Mouse (Mus musculus) forebrain, embryonic 16.5 days (tissue): ENCODE measurements around the gene Casc4. TPM values are rescaled to one million over a fixed set of nuclear protein-coding genes. Genes with fewer than 3 reads are reported as not detected.
A peak's percentile ranks its signal among the peaks of the same experiment; 100 is the strongest.
"Not testable (repeated sequence)": the region's sequence is repeated elsewhere in the genome, so short reads cannot be mapped to it uniquely, and the experiment has no call there.

Source experiments
- ATAC-seq: fragments of 200-750 bp; cut with Nextera tagmentation; 2 replicates; pipeline ENCODE4 v1.8.0; 2017; ENCODE audit warnings: mild to moderate bottlenecking, moderate library complexity
- H3K27ac ChIP-seq: fragments of 300-500 bp; sonication (generic); 2 replicates; pipeline ENCODE4 v1.5.1; 2014; ENCODE audit warnings: low read length, control low read depth
- H3K27me3 ChIP-seq: fragments of 300-500 bp; sonication (generic); replicated peaks from 2 replicates; pipeline ENCODE4 v1.6.1; 2014; ENCODE audit warnings: low read length; ENCODE audit not compliant: control insufficient read depth, insufficient read depth
- H3K36me3 ChIP-seq: fragments of 300-500 bp; sonication (generic); 2 replicates; pipeline ENCODE4 v1.6.1; 2014; ENCODE audit not compliant: control insufficient read depth, insufficient read depth
- H3K4me1 ChIP-seq: fragments of 300-500 bp; sonication (generic); replicated peaks from 2 replicates; pipeline ENCODE4 v1.6.1; 2014; ENCODE audit warnings: low read length; ENCODE audit not compliant: control insufficient read depth, insufficient read depth
- H3K4me2 ChIP-seq: fragments of 300-500 bp; sonication (generic); 2 replicates; pipeline ENCODE4 v1.6.1; 2014; ENCODE audit warnings: mild to moderate bottlenecking, low read length, control low read depth
- H3K4me3 ChIP-seq: fragments of 300-500 bp; sonication (generic); replicated peaks from 2 replicates; pipeline ENCODE4 v1.5.1; 2014; ENCODE audit warnings: mild to moderate bottlenecking, low read length, control low read depth
- H3K9ac ChIP-seq: fragments of 300-500 bp; sonication (generic); replicated peaks from 2 replicates; pipeline ENCODE4 v1.6.1; 2014; ENCODE audit warnings: low read depth, low read length, control low read depth
- H3K9me3 ChIP-seq: fragments of 300-500 bp; sonication (generic); 2 replicates; pipeline ENCODE4 v1.6.1; 2016; ENCODE audit warnings: low read length; ENCODE audit not compliant: control insufficient read depth
- WGBS: fragments of 180-500 bp; shearing (Covaris S2); extraction: QIAGEN DNeasy Blood & Tissue Kit; methylation state at CpG from one replicate; pipeline ENCODE4 v1.1.7; 2014; 5-methylcytosine and 5-hydroxymethylcytosine counted together
- polyA plus RNA-seq: library from polyadenylated mRNA; unstranded; fragments of >200 nt; fragmentation: Nextera tagmentation; extraction: Ambion mirVana; gene quantifications from 2 replicates; pipeline ENCODE4 v1.2.1, GENCODE M21; 2015

Gene Casc4
- polyA plus RNA-seq, 1 experiment from 2014 or later = 25.8 TPM

DNA sequence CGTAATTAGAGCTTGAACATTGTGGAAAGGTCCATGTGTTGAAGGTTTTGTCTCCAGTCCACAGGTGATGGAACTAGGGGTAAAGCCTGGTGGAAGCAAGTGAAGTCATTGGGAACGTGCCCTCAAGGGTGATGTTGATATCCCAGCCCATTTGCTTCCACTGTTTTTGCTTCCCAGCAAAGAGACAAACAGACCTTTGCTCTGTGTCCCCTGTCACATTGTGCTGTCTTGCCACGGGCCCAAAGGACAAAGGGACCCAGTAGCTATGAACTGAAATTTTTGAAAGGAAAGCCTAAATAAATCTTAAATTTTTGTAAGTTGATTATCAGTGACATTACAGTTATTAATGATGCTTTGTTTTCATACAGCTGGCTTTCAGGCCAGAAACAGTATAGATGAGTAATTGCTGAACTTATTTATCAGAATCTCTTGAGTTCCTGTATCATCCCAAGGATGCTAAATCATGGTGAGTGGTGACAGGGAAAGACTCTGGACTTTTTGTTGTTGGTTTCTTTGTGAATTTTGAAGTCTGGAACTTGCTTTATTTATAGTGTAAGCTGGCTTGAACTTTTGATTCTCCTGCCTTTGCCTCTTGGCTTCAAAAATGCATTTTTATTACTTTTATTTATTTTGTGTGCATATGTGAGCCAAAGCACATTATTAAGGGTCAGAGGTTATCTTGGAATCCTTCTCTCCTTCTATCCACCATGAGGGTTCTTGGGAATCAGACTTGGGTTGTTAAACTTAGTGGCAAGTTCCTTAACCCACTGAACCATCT is 22.1 kb downstream of the Casc4 start:
- H3K9ac ChIP-seq = no peak overlapping the region
- H3K36me3 ChIP-seq = no peaks in the 10 kb centered on the region
- no peaks in the 10 kb centered on the region for H3K4me1 ChIP-seq
- no peak overlapping the region for H3K4me2 ChIP-seq
- no peak overlapping the region for H3K27ac ChIP-seq
- H3K27me3 ChIP-seq = no peaks in the 10 kb centered on the region
- no peaks in the 10 kb centered on the region for H3K9me3 ChIP-seq
- no peak for ATAC-seq
- WGBS = 94% methylated on average over 3 of the region's 3 CpGs
- no peak overlapping the region for H3K4me3 ChIP-seq

GRCm38 (mm10) chr2:121895261-121895660 is 28.5 kb downstream of the Casc4 start:
- Histone ChIP-seq H3K27ac (no peak overlapping the region), H3K4me2 (no peak overlapping the region), H3K27me3 (no peaks in the 10 kb centered on the region), H3K9ac (no peak overlapping the region), H3K9me3 (no peaks in the 10 kb centered on the region), H3K36me3 (no peaks in the 10 kb centered on the region), H3K4me3 (no peak overlapping the region), H3K4me1 (no peaks in the 10 kb centered on the region)
- WGBS = 76% methylated on average over 2 of the region's 2 CpGs
- no peak for ATAC-seq

DNA sequence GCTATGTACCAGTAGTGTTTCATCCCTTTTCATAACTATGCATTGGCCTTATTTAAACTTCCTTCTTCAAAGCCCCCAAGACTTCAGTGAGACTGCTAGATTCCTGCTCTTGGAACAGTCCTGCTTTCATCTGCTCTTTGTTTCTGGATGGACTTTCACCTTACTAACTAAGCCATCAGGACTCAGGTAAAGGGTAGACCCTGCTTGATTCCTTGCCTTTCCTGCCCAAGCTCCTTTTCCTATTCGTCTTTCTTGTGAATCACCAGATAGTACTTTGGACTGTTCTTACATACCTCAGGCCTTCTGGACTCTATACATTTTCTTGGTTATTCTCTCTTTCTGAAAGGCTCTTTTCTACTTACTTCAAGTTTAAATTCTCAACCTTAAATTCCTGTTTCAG is 30.1 kb downstream of the Casc4 start:
- 96% methylated on average over 1 of the region's 1 CpGs for WGBS
- no peaks in the 10 kb centered on the region for H3K36me3 ChIP-seq
- H3K4me1 ChIP-seq = no peaks in the 10 kb centered on the region
- no peak overlapping the region for H3K4me2 ChIP-seq
- H3K9ac ChIP-seq = no peak overlapping the region
- H3K27me3 ChIP-seq = no peaks in the 10 kb centered on the region
- no peaks in the 10 kb centered on the region for H3K9me3 ChIP-seq
- no peak overlapping the region for H3K4me3 ChIP-seq
- no peak for ATAC-seq
- no peak overlapping the region for H3K27ac ChIP-seq

- peaks cover 16% of the 10 kb centered on the region for H3K36me3 ChIP-seq
Measured at GRCm38 (mm10) chr2:121909975-121910374, 43.2 kb downstream of the Casc4 start.

DNA sequence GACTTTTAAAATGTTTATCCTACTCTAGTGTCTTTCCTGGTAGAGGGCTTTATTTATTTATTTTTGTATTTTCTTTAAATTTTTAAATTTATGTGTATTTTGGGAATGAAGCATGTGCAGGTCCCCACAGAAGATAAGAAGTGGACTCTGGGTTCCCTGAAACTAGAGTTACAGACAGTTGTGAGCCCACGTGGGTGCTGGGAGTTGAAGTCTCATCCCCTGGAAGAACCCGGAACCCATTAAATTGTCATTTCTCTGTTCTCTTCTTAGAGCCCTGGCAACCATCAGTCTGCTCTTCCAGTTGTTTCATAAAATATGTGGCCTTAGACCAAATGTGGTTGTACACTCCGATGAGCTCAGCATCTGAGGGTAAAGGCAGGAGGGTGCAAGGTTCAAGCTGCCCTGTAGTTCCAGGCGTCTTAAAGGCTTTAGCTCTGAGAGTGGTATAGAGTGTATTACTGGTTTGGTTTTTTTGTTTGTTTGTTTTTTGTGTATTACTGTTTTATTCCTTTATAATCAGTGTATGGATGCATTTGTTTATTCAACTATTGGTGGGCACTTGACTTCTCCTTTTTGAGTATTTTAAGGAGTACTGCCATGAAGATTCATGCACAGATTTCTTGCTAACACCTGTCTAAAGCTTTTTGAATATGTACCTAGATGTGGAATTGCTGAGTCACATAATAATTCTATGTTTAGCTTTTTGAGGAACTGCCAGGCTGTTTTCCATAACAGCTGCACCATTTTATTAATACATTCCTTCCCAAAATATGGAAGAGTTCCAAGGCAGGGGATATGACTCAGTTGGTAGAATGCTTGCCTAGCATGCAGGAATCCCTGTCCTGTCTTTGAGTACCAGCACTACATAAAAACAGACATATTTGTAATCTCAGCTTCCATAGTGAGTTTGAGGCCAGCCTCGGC is 49.5 kb downstream of the Casc4 start:
- 91% methylated on average over 5 of the region's 5 CpGs for WGBS
- no peak for ATAC-seq
- Histone ChIP-seq H3K27me3 (no peaks in the 10 kb centered on the region), H3K9me3 (no peaks in the 10 kb centered on the region), H3K27ac (no peak overlapping the region), H3K36me3 (peaks cover 4% of the 10 kb centered on the region; the same call in 1 of the 2 replicates), H3K9ac (no peak overlapping the region), H3K4me3 (no peak overlapping the region), H3K4me1 (no peaks in the 10 kb centered on the region), H3K4me2 (no peak overlapping the region)

More at GRCm38 (mm10) chr2:121909975-121910374, 43.2 kb downstream of the Casc4 start:
- no peak overlapping the region for H3K9ac ChIP-seq
- no peak overlapping the region for H3K4me2 ChIP-seq
- no peaks in the 10 kb centered on the region for H3K9me3 ChIP-seq
- ATAC-seq = no peak
- no peak overlapping the region for H3K4me3 ChIP-seq
- 77% methylated on average over 3 of the region's 3 CpGs for WGBS
- no peaks in the 10 kb centered on the region for H3K27me3 ChIP-seq
- no peak overlapping the region for H3K27ac ChIP-seq
- no peaks in the 10 kb centered on the region for H3K4me1 ChIP-seq

- ATAC-seq, H3K4me1 ChIP-seq, H3K27ac ChIP-seq, H3K36me3 ChIP-seq, H3K27me3 ChIP-seq, H3K4me2 ChIP-seq, H3K9me3 ChIP-seq, H3K4me3 ChIP-seq, H3K9ac ChIP-seq: not testable (repeated sequence)
- WGBS = 75% methylated on average over 2 of the region's 2 CpGs
Measured at GRCm38 (mm10) chr2:121937624-121938023, 70.9 kb downstream of the Casc4 start.

DNA sequence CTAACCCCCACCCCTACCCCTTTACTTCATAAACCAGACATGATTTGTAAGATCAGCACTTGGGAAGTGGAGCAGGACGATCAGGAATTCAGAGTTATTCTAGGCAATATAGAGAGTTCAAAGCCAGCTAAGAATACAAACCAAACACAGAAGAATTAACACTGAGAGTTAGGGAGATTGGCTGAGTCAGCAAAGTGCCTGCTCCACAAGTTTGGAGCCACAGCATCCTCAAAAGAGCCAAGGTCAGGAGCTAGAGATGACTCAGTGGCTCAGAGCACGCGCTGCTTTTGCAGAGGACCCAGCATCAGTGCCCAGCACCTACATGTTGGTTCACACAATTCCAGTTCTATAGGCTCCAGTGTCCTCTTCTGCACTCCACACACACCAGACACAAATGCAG is 76.6 kb downstream of the Casc4 start:
- H3K27me3 ChIP-seq = no peaks in the 10 kb centered on the region
- H3K4me2 ChIP-seq = no peak overlapping the region
- no peaks in the 10 kb centered on the region for H3K9me3 ChIP-seq
- ATAC-seq = no peak
- H3K4me1 ChIP-seq = no peaks in the 10 kb centered on the region
- no peaks in the 10 kb centered on the region for H3K36me3 ChIP-seq
- no peak overlapping the region for H3K27ac ChIP-seq
- no peak overlapping the region for H3K4me3 ChIP-seq
- WGBS = 88% methylated on average over 3 of the region's 3 CpGs
- no peak overlapping the region for H3K9ac ChIP-seq

- H3K27me3 ChIP-seq = no peaks in the 10 kb centered on the region
- no peak for ATAC-seq
- H3K27ac ChIP-seq = peak overlapping the region; percentile 91
- peak overlapping the region; percentile 79 for H3K4me3 ChIP-seq
- WGBS = 21% methylated on average over 10 of the region's 10 CpGs
- H3K4me1 ChIP-seq = peaks cover 18% of the 10 kb centered on the region
- H3K9me3 ChIP-seq = no peaks in the 10 kb centered on the region
- no peaks in the 10 kb centered on the region for H3K36me3 ChIP-seq
- H3K9ac ChIP-seq = peak overlapping the region; percentile 86
- H3K4me2 ChIP-seq = peak overlapping the region; percentile 59
Measured at GRCm38 (mm10) chr2:121954971-121955656, 88.3 kb downstream of the Casc4 start.

- WGBS = under 1% methylated on average over 43 of the region's 48 CpGs
- Histone ChIP-seq H3K9me3 (no peaks in the 10 kb centered on the region), H3K4me2 (peak within 1 kb of the TSS; percentile 65), H3K27ac (peak within 1 kb of the TSS; percentile 91), H3K4me1 (peaks cover 18% of the 10 kb centered on the region), H3K4me3 (peak within 1 kb of the TSS; percentile 79), H3K9ac (peak within 1 kb of the TSS; percentile 86), H3K36me3 (no peaks in the 10 kb centered on the region), H3K27me3 (no peaks in the 10 kb centered on the region)
- peak; percentile 95 for ATAC-seq
Measured at GRCm38 (mm10) chr2:121955765-121956223, 89.0 kb downstream of the Casc4 start, which contains the start of the genes Ctdspl2 and Mageb3. Gene Ctdspl2 (plus strand): TSS chr2:121956001. Gene Mageb3 (minus strand): TSS chr2:121956092.
